23 mouse cellular contexts compared by ENCODE assay signal in genomic region chr6:127849496-127849895, GRCm38 (mm10). TPM values are rescaled to one million over a fixed set of nuclear protein-coding genes. Genes with fewer than 3 reads are reported as not detected.
"Had no signal": no experiment of that assay in that cellular context is flagged by ENCODE, and none has a peak within 500 bp of the region (broad histone marks: within the 10 kb centered on the region; RNA-seq: fewer than 3 reads in every experiment).

No protein-coding gene starts in this region.

- H3K27ac ChIP-seq: kidney, postnatal 0 days; layer of hippocampus, adult 2 months; limb, embryonic 10.5 days; limb, embryonic 13.5 days; liver, embryonic 12.5 days; liver, embryonic 15.5 days; macrophage; midbrain, embryonic 12.5 days; midbrain, embryonic 15.5 days; neural tube, embryonic 12.5 days; neural tube, embryonic 15.5 days; stomach, embryonic 15.5 days had no signal

- H3K9ac ChIP-seq: limb, embryonic 13.5 days; liver, embryonic 12.5 days; liver, embryonic 15.5 days; lung, embryonic 14.5 days; midbrain, embryonic 12.5 days; midbrain, embryonic 15.5 days; neural tube, embryonic 12.5 days; neural tube, embryonic 15.5 days; stomach, embryonic 15.5 days had no signal

- ATAC-seq: intestine, embryonic 16.5 days; liver, embryonic 12.5 days; midbrain, embryonic 15.5 days had no signal

- H3K36me3 ChIP-seq: limb, embryonic 10.5 days; limb, embryonic 13.5 days; liver, embryonic 12.5 days; liver, embryonic 15.5 days; midbrain, embryonic 12.5 days; midbrain, embryonic 15.5 days; neural tube, embryonic 12.5 days; neural tube, embryonic 15.5 days; stomach, embryonic 15.5 days had no signal

- H3K27me3 ChIP-seq: limb, embryonic 13.5 days; liver, embryonic 12.5 days; liver, embryonic 15.5 days; midbrain, embryonic 12.5 days; midbrain, embryonic 15.5 days; neural tube, embryonic 12.5 days; neural tube, embryonic 15.5 days; stomach, embryonic 15.5 days had no signal

- H3K9me3 ChIP-seq: limb, embryonic 10.5 days; limb, embryonic 13.5 days; liver, embryonic 12.5 days; liver, embryonic 15.5 days; midbrain, embryonic 12.5 days; midbrain, embryonic 15.5 days; neural tube, embryonic 12.5 days; neural tube, embryonic 15.5 days; stomach, embryonic 15.5 days had no signal

- DNase-seq: kidney, adult 18-20 months; kidney, postnatal 25 days; layer of hippocampus, adult 9-11 months; liver; lung, embryonic 14.5 days; right cerebral cortex, adult 18-20 months; right cerebral cortex, postnatal 14 days; right cerebral cortex, postnatal 4 days; thymus, postnatal 36 days had no signal

- H3K4me3 ChIP-seq: layer of hippocampus, adult 2 months; limb, embryonic 10.5 days; limb, embryonic 13.5 days; liver, embryonic 12.5 days; liver, embryonic 15.5 days; midbrain, embryonic 12.5 days; midbrain, embryonic 15.5 days; neural tube, embryonic 12.5 days; neural tube, embryonic 15.5 days; stomach, embryonic 15.5 days had no signal

- H3K4me1 ChIP-seq: liver, embryonic 12.5 days; liver, embryonic 15.5 days had no signal

- H3K4me2 ChIP-seq: limb, embryonic 13.5 days; liver, embryonic 12.5 days; liver, embryonic 15.5 days; lung, embryonic 14.5 days; midbrain, embryonic 12.5 days; midbrain, embryonic 15.5 days; neural tube, embryonic 12.5 days; neural tube, embryonic 15.5 days; stomach, embryonic 15.5 days had no signal

RNA-seq across cellular contexts. Expression of gene Tspan11, which starts 37.9 kb away (rescaled TPM):
- total RNA-seq: megakaryocyte, adult 5-6 weeks had no signal
- polyA plus RNA-seq: macrophage had no signal
